8 mouse cellular contexts compared by ENCODE assay signal in the genomic region with DNA sequence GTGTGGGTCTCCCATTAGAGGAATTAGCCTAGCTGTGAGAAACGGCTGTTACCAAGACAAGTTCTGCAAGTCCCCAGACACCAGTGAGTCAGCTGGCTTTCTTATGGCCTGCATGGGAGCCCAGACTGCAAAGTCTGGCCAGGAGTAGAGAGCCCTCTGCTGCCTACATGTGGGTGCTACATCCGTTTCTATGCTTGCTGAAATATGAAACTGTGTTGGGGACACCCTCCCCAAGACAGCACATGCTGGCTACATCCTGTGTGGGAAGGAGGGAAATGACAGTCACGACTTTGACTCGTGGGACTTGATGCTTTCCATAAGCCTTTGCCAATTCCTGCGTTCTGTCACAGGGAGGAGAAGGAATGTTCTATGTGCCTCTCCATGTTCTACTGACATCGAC. TPM values are rescaled to one million over a fixed set of nuclear protein-coding genes. Genes with fewer than 3 reads are reported as not detected.
DNase-seq lines count a peak whose midpoint lies in the region; ATAC-seq and TF ChIP-seq lines count a peak whose summit lies in the region.
"Had no signal": no experiment of that assay in that cellular context is flagged by ENCODE, and none has a peak within 500 bp of the region (broad histone marks: within the 10 kb centered on the region; RNA-seq: fewer than 3 reads in every experiment).

No protein-coding gene starts in this region.

- H3K9ac ChIP-seq in ES-Bruce4 (ENCODE audit: low read depth, poor library complexity, severe bottlenecking), result no peak overlapping the region
- H3K9ac ChIP-seq: heart, embryonic 13.5 days had no signal

- intact Hi-C loops in gastrocnemius, postnatal 14 days (cut with DNase I; ENCODE audit: low total_unique reads), result loop anchor here (1.0 kb wide), 1 partner anchor 35 kb away; no protein-coding TSS in a partner anchor

- H3K27me3 ChIP-seq in ES-Bruce4 (ENCODE audit: control insufficient read depth, insufficient read depth, low read length, poor library complexity, severe bottlenecking), result no peaks in the 10 kb centered on the region
- H3K27me3 ChIP-seq in splenic B cell, adult 2 months (ENCODE audit: control insufficient read depth, insufficient read depth, low read length, poor library complexity, severe bottlenecking), result no peaks in the 10 kb centered on the region

- ATAC-seq in megakaryocyte progenitor cell, adult 5-6 weeks (replicated peaks; ENCODE audit: poor library complexity), result peak; percentile 73

- TF ChIP-seq POLR2A in ES-Bruce4 (IDR thresholded peaks at IDR 0.05; ENCODE audit: insufficient read depth, low read length), result no peak

- no peak overlapping the region for H3K27ac ChIP-seq in ES-Bruce4 (ENCODE audit: insufficient read depth, low read length)
- H3K27ac ChIP-seq: heart, embryonic 13.5 days had no signal

- peak; percentile 53 for DNase-seq in A20 (ENCODE audit: low read depth, low spot score)
- DNase-seq in cerebellum, adult 9-11 months, result peak; percentile 82
- peak; percentile 45 for DNase-seq in gastrocnemius, postnatal 14 days
- peak; percentile 42 to 50 for DNase-seq in kidney, postnatal 4 days
- DNase-seq in splenic B cell, adult 2 months (ENCODE audit: low read depth, low spot score), result peak; percentile 3

- no peaks in the 10 kb centered on the region for H3K4me1 ChIP-seq in ES-Bruce4 (ENCODE audit: control insufficient read depth, insufficient read depth, low read length)
- H3K4me1 ChIP-seq: heart, embryonic 13.5 days had no signal

- no peak overlapping the region for H3K4me3 ChIP-seq in ES-Bruce4 (ENCODE audit: low read depth, low read length)
- H3K4me3 ChIP-seq: heart, embryonic 13.5 days had no signal

- no peaks in the 10 kb centered on the region for H3K36me3 ChIP-seq in ES-Bruce4 (ENCODE audit: control insufficient read depth, insufficient read depth, low read length, poor library complexity, severe bottlenecking)
- no peaks in the 10 kb centered on the region for H3K36me3 ChIP-seq in splenic B cell, adult 2 months (ENCODE audit: control insufficient read depth, insufficient read depth, low read length, poor library complexity, severe bottlenecking)
- H3K36me3 ChIP-seq: heart, embryonic 13.5 days had no signal

- TF ChIP-seq CTCF in ES-Bruce4 (IDR thresholded peaks at IDR 0.05; ENCODE audit: low read depth, low read length), result peak; percentile 52

- no peak for TF ChIP-seq EP300 in ES-Bruce4 (IDR thresholded peaks at IDR 0.05; ENCODE audit: insufficient read depth, low read depth, low read length)

- H3K9me3 ChIP-seq in ES-Bruce4 (replicated peaks; ENCODE audit: control insufficient read depth, insufficient read depth, low read length, poor library complexity, severe bottlenecking), result no peaks in the 10 kb centered on the region
- H3K9me3 ChIP-seq: heart, embryonic 13.5 days had no signal

RNA-seq across cellular contexts. Expression of a gene that starts 45.8 kb away (rescaled TPM):
- not detected in 2 replicates for polyA plus RNA-seq in ES-Bruce4 (2011; ENCODE audit: insufficient read depth, insufficient read length, low read depth, missing spikeins)
- total RNA-seq in gastrocnemius, postnatal 14 days (2021), result not detected
- total RNA-seq in megakaryocyte progenitor cell, adult 5-6 weeks (2015), result not detected in 2 replicates
- not detected in 2 replicates for total RNA-seq in megakaryocyte progenitor cell, adult 5-6 weeks (2017)
- polyA plus RNA-seq: heart, embryonic 13.5 days had no signal

Comparison
In these comparisons a context has a peak if more than half of its experiments do, and no peak if none do; other contexts are left out.
1. DNase-seq: peak in every context shown above with its lines; median percentile 82 in cerebellum, adult 9-11 months; 53 in A20; 46 in kidney, postnatal 4 days; 45 in gastrocnemius, postnatal 14 days; 3 in splenic B cell, adult 2 months.